Mouse (Mus musculus): ENCODE data around the gene Ttc7.
A peak's percentile ranks its signal among the peaks of the same experiment; 100 is the strongest.

The Ttc7 gene

DNA sequence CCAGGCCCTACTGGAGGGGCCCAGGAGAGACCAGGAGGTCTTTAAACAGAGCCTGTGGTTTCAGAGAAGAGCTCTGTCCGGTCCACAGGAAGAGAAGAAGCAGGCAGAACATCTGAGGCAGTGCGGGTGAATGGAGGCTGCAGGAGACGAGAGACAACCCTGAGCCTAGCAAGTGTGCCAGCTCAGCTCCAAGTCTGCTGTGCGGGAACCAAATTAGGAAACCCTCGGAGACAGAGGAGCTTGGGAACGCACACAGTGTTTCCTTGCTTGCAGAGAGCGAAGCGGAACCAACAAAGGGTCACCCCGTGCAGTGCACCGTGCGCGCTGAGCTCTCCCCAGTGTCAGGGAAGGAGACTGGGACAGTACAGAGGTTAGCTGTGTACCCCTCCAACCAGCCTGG is 54.2 kb downstream of the Ttc7 start:
- no peak for DNase-seq (ENCODE audit: low read depth, low spot score)

DNA sequence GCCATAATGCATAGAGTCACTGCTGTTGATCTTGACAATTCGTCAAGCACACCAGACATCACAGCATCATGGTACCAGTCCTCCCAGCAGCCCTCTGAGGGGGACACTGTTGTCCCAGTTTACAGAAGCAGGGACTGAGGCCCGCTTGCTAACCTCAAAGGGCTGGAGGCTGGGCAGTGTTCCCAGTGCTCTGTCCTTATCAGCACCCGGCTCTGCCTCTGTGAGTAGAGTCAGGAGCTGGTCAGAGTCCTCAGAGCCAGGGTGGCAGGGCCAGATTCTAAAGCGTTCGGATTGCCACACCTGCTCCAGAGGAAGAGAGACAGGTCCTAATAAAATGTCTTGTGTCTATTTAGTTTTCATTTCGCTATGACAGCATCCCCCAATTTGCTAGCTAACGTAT is 55.0 kb downstream of the Ttc7 start:
- no peak for DNase-seq (ENCODE audit: low read depth, low spot score)

DNA sequence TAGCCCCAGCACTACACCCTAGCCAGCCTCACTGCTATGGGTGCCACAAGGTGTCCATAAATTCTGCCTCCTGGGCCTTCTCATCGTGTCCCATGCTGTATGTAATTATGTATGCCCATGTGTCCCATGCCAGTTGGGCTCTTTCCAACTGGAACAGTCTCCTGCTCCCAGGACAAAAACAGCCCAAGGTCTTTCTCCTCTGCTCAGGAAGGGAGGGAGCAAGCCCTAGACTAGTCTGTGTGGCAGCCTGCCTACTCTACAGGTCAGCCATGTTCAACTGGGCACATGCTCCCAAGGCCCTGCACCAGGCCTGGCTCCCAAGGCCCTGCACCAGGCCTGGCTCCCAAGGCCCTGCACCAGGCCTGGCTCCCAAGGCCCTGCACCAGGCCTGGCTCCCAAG is 56.4 kb downstream of the Ttc7 start:
- no peak for DNase-seq (ENCODE audit: low read depth, low spot score)

DNA sequence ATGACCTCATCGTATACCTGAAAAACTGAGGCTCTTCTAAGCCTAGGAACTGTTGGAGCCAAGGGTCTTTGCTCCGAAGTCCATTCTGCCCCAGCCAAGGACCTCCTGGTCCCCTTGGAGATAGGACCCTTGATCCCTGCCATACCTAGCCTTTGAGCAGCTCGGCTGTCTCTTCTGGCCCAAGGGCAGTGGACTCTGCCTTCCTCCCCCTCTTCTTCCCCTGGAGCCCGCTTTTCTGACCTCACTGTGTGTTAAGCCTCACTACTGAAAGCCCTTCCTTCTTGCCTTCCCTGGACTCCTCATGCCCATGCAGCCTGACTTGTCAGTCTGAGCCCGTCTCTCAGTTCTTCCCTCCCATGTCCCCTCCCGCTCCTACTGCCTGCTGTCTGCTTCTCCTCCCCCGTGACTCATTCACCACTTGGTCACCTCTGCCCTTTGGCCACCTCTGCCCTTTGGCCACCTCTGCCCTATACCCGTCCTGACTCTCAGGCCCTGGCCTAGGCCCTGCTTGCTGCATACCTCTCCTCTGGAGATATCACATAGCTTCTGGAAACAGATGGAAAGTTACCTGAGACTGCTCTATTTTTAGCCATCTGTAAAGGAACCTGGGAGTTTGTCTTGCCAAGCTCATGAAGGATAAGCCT is 60.5 kb downstream of the Ttc7 start:
- DNase-seq (ENCODE audit: low read depth, low spot score) = no peak

DNA sequence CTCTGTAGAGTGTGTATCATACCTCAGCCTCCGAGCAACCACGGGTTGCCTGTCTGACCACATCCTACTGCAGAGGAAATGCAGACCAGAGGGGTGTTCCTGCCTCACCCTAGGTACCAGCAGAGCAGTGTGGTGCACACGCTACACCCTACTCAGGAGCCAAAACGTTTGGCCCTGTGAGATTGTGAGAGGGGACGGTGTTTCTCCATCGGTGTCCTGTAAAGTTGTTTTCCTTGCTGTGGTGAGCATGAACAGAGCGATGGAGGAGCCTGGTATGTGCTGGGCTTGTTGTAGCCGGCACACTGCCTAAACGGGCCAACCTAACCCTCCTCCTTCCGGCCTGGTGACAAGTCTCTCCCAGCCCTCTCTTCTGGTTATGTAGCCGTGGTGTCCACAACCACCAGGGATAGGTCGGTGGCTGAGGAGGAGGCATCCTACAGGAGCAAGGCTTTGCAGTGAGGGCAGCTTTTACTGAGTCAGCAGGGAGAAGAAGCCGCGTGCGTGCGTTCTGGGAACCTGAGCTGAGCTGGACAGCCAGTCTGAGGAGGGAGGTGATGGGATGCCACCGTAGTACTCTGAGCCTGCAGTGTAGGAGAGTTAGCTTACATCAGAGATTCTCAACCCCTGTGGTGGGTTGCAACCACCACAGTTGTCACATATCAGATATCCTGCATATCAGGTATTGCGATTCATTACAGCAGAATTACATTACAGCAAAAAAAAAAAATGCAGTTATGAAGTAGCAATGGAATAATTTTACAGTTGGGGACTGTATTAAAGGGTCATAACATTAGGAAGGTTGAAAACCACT is 62.0 kb downstream of the Ttc7 start:
- DNase-seq (ENCODE audit: low read depth, low spot score) = no peak

DNA sequence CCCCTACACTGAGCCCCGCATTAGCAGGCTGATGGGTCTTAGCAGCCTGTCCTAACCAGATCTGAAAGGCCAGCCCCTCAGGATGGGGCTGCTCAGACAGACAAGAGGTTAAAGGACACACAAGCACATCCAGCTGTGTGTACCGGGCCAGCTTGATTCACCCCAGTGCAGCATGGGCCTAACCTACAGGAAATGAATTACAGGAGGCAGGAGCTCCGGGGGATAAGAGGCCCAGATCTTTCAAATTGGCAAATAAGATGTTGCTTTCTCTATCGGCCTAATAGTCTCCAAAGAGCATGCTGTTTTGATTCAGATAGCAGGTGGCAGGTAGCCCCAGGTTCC is 62.5 kb downstream of the Ttc7 start:
- no peak for DNase-seq (ENCODE audit: low read depth, low spot score)

DNA sequence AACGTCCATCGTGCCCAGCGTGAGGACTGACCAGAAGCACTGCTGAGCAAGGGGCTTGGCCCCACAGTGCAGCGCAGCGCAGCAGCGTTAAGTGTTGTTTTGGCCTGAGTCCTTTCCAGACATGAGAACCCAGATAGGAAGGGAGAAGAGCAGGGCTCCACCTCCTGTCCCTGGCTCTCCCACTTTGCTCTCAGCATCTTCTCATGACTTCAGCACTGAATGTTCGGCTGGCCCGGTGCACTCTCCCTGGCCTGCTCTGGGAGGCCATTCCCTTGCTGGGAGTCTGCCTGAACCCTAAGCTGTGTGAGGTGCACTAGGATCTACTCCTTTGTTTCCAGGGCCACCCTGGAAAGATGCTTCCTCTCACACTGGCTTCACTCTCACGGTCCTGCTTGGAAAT is 65.7 kb downstream of the Ttc7 start:
- DNase-seq (ENCODE audit: low read depth, low spot score) = no peak

DNA sequence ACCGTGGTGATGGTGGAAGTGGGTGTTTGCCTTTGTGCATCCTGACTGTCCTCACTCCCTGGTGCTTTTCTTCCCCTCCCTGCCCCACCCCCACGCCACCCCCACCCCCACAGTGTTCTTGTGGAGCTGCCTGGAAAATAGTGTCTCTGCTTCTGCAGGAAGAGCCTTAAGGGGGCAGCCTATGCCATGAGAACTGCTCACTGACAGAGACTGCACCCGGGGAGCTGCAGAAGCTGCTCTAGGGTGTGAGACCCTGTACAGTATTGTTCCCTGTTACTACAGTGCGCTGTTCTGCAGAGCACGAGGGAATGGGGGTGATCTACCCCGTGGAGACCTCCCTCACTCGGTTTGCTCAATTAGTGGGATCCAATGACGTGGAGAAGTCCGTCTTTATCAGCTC is 66.4 kb downstream of the Ttc7 start:
- DNase-seq (ENCODE audit: low read depth, low spot score) = no peak

DNA sequence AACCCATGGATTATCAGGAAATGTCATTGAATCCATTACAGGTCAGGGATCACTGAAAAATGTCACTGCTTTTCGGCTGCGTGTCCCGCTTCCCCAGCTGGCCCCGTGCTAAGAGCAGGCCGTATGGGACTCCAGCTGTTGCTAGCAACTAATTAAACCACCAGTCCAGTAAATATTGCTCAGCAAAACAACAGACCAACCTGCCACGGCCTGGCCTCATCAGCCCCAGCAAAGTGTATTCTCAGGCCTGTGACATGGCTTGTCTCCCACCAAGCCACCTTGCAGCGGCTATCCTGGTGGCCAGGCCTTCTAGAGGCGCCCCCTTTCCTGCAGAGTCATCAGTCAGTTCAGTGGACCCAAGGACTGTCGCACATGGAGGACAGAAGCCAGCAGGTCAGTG is 66.9 kb downstream of the Ttc7 start:
- DNase-seq (ENCODE audit: low read depth, low spot score) = no peak

DNA sequence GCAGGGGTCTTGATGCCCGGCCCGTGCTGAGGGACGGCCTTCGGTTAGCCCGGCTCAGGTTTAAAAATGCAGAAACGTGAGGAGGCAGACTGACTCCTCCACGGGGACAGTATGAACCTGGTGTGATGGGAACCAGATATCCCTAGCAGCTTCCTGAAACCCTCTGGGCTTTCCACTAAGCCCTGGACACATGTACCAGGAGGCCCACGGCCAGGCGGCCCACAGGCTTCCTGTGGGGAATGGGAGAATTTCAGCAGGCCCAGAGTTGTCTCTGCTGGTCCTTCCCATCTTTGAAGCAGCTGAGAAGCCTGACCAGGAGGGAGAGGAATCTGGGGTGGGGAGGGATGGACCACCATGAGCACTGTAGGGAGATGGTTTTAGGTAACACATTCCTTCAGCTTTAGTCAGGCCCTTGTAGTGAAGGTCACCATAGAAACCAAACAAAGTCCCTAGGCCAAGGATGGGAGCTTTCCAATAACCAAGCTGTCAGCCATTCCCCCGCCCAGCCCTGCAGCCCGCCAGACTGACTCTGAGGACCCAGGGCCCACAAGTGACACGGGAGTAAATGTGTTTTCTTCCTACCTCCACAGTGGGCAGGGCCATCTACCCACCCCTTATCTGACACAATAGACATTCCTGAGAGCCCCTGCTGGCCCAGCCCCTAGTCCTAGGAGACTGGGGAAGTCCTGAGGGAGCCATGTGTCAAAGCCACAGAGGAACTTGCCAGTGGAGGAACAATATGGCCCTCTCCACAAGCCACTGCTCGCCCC is 68.0 kb downstream of the Ttc7 start:
- peak; percentile 86 for DNase-seq (ENCODE audit: low read depth, low spot score)

DNA sequence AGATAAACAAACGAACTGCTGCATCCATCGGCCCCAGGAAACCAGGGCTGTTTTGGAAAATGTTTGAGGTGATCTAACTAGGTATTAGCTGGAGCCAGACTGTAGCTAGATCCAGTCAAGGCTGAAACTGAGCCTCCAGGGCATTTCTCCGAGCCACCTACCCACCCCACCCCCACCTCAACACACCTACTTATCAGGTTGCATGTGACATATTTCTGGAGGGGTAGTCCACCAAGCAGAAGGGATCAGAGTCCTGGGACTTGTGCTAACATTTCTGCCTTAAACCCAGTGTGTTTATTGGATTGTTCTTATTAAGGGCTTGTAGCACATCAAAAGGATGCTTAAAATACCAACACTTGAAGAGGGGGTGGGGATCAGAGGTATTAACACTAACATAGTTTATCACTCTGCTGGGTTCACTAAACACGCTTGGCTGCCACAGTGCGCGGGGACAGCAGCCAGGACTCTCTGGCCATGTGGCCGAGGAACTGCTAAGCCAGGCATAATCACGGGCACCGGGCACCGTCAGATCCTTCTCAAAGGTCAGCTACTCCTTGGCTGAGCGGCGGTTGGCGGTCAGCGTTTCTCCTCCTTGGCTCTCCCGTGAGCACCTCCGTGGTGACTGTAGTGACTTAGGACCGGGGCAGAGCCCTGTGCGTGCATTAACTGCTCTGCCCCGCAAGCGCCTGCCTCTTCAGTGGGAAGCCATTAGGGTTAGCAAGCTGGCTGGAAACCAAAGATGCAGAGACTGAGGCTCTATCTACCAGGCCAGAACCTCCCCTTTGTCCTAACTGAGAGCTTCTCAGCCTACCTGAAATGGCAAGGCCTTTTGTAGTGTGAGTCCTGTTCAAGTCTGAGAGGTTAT is 68.8 kb downstream of the Ttc7 start:
- peak; percentile 27 for DNase-seq (ENCODE audit: low read depth, low spot score)

DNA sequence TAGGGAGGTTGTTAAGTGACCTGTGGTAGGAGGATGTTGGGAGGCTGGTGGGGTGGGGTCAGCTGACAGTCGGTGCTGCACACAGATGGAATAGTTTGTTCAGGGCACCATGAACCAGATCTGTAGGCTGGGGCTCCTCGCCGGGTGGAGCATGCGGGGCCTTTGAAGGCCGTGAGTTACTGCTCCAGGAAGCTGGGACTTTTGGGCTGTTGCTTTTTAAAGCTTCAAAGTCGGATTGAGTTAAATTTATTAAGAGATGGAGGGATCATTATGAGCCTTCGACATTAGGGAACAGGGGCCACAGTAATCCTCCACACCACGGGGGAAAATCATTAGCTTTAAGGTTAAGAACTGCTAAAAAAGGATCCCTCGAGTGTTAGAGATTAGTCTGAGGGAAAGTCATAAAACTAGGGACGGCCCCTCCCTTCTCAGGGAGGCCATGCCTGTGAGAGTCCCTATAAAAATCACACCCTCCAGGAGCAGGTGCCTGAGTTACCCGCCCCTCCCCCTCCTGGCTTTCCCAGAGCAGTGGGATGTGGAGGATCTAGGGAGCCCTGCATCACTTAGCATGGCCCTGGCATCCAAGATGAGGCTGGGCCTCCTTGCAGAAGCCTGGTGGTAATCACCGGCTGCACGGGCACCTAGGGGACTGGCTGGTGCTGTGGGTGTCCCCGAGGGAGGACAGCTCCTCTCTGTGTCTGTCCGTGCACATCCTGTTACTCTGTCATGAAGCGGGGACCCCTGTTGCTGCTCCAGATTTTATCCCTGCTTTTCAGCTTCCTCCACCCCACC is 69.6 kb downstream of the Ttc7 start:
- DNase-seq (ENCODE audit: low read depth, low spot score) = no peak

DNA sequence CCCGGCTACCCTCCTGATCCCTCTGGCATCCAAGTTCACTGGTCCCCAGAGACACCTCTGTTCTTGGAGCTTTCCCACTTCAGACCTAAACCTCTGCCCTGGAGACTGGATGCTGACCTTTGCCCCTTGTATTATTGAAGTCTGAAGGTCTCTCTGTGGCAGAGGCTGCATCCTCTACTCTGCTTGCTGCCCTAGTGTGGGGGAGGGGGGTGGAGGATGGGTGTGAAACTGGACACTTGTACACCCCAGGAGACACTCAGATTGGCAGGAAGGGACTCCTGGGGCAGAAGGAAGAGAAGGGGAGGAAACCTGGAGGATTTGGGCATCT is 70.2 kb downstream of the Ttc7 start:
- peak; percentile 22 for DNase-seq (ENCODE audit: low read depth, low spot score)

DNA sequence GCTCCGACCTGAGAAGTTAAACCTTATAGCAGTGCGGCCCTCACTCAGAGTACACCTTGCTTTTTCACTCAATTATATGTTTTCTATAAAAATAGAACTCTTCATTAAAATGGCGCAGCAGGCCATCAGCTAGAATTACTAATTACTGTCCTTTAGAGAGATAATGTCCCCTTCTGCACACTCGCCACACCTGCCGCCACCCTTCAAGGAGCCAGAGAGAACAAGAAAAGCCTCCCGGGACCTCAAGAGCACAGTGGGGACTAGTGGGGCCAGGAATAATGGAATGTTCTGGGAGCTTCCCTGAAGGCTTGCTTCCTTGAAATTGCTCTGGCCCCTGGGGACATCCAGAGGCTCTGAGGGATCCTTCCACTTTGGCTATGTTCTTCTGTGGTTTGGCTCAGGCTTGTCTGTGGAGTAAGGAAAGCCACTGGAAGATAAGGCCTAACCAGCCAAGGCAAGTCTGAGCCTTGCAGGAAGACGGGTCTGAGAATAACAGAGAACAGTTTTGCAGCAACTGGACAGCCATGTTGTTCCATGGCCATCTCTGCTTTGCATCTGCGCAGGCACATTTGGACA is 71.1 kb downstream of the Ttc7 start:
- peak; percentile 69 for DNase-seq (ENCODE audit: low read depth, low spot score)

DNA sequence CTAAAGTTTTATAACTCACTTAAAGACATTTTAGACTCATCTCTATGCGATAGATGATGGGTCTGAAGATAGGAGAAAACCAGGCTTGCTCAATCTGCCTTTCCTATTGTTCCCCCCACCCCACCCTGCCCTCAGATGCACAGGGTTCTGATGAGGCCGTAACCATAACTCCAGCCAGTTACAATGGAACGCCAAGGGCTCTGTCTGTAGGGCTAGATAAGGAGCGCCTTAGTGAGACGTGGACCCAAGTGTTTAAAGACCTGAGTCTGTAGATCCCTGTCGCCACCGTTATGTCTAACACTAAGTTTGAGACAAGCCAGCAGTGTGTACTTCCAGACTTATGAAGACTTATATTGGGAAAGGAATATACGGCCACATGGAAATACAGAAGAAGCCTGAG is 72.8 kb downstream of the Ttc7 start:
- no peak for DNase-seq (ENCODE audit: low read depth, low spot score)

DNA sequence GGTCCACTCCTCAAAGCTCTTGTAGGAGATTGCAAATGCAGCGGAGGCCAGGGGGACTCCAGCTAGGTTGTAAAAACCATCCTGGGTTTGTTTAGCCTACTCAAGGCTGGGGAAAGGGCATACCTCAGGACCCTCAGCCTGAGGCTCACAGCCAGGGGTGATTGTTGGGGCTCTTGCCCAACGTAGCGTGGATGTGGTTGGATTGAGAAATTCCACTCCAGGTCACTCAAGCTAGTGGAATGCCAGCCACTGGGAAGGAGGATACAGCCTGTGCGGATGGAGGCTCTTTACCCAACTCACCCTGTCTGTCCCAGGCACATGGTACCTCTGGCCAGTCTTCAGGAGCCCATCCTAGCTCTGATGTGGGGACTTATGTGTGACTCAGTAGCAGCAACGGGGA is 73.6 kb downstream of the Ttc7 start:
- no peak for DNase-seq (ENCODE audit: low read depth, low spot score)

DNA sequence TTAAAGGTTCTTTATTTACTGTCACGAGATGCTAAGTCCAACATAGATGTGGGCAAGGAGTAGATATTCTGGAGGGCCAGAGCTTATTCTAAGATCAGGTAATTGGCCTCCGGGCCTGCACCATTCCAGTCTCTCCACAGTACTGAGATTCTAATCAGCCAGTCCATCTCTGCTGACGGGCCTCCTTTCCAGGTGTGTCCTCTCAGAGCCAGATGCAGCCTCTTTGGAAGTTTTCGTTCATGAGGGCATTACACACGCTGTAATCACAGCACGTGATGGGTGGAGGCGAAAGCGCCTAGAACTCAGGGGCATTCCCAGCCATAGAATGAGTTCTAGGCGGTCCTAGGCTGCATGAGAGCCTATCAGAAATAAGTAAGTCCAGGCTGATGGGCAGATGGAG is 74.8 kb downstream of the Ttc7 start:
- DNase-seq (ENCODE audit: low read depth, low spot score) = no peak

DNA sequence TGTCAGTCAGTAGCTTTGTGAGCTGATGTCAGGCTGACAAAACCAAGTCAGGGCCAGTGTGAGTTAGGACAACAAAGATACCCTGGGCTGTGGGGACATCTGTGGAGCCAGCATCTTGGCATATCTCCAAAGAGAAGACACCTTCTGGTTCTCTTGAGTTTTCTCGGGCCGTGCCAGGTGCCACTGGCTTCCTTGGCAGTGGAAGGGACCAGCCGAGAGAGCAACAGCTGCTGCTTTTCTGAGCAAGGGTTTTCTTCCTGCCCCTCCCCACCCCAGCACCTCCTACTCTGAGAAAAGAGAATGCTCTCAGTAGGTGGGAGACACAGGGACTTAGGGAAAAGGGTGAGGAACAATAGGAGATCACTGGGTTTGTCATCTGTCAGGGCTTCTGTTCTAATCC is 78.4 kb downstream of the Ttc7 start:
- DNase-seq (ENCODE audit: low read depth, low spot score) = no peak

DNA sequence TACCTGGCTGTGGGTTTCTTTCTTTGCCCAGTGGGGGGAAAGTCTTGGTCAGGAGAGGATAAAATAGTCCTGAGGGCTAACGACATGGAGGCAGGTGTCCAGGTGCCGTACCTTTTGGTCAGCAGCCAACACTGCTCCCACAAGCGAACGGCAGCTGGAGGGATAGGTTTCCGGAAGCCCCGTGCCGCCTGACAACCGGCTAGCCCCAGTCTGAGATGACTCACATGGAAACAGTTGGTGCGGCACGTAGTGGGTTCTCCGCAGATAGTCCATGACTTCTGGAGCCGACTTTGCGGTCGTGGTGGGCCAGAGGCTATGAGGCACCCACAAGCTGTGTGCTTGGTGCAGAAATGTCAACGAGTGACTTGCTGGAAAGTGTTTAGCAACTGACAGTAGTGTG is 81.4 kb downstream of the Ttc7 start:
- no peak for DNase-seq (ENCODE audit: low read depth, low spot score)

DNA sequence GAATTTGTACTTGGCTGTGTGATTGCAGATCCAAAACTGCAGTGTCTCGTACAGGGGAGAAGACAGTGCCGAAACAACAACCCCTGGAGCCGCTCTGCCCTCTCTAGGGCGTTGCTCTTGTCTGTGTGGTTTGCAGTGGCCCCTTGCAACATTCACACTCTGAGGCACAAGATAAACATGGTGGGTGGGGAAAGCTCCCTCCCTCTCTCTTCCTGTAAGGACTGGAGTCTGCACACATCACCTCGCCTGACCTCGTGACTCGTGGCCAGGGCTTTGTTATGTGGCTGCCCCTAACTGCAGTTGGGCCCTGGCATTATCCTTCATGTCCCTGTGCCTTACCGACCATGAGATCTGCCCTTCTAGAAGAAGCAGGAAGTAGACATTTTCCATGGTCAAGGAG is 82.6 kb downstream of the Ttc7 start:
- DNase-seq (ENCODE audit: low read depth, low spot score) = no peak

DNA sequence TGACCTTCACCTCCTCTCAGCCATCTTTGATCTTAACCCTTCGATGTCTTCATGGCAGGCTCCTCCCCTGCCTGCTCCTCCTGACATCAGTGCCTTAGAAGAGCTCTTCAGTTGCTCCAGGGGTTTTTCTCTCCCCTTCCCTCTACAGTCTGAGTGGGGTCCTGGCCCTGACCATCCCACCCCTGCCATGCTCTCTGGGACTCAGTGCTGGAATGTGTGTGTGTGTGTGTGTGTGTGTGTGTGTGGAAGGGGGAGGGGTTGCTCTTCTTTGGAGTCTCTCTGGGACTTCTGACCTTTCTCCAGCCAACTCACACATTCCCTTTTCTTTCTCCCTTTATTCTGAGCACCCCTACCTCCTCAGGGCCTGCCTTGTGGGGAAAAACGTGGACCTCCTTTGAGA is 83.8 kb downstream of the Ttc7 start:
- DNase-seq (ENCODE audit: low read depth, low spot score) = no peak
